Mouse (Mus musculus): Measurements from ENCODE around the gene S1pr1. TPM values are rescaled to one million over a fixed set of nuclear protein-coding genes. Genes with fewer than 3 reads are reported as not detected.

The S1pr1 gene
- polyA plus RNA-seq (2012; ENCODE audit: insufficient read depth, insufficient read length, low replicate concordance, missing spikeins): not detected in 2 replicates

GRCm38 (mm10) chr3:115714671-115715651 is at the start of gene S1pr1:
Gene S1pr1, minus strand, starts transcription at chr3:115715072.
- peaks cover 16% of the 10 kb centered on the region for H3K4me1 ChIP-seq (ENCODE audit: control insufficient read depth, insufficient read depth, low read length)
- H3K27ac ChIP-seq (ENCODE audit: insufficient read depth, low read depth, low read length): peak within 1 kb of the TSS; percentile 42
- 5% methylated on average over 51 of the region's 51 CpGs for WGBS
- H3K4me3 ChIP-seq (ENCODE audit: insufficient read depth, low read depth, low read length): peak within 1 kb of the TSS; percentile 46
- TF ChIP-seq POLR2A (IDR thresholded peaks at IDR 0.05; ENCODE audit: insufficient read depth, low read depth, low read length) (no peak), CTCF (IDR thresholded peaks at IDR 0.05; ENCODE audit: insufficient read depth, low read depth, low read length) (no peak)

- H3K4me1 ChIP-seq (ENCODE audit: control insufficient read depth, insufficient read depth, low read length): no peaks in the 10 kb centered on the region
- no peak overlapping the region for H3K4me3 ChIP-seq (ENCODE audit: insufficient read depth, low read depth, low read length)
- TF ChIP-seq CTCF (IDR thresholded peaks at IDR 0.05; ENCODE audit: insufficient read depth, low read depth, low read length): no peak
- no peak for TF ChIP-seq POLR2A (IDR thresholded peaks at IDR 0.05; ENCODE audit: insufficient read depth, low read depth, low read length)
- 66% methylated on average over 6 of the region's 6 CpGs for WGBS
- H3K27ac ChIP-seq (ENCODE audit: insufficient read depth, low read depth, low read length): no peak overlapping the region
These were observed 48.4 kb upstream of the S1pr1 start for GRCm38 (mm10) chr3:115763292-115763691.

GRCm38 (mm10) chr3:115762841-115763240 is 48.0 kb upstream of the S1pr1 start:
- WGBS: 89% methylated on average over 7 of the region's 7 CpGs

GRCm38 (mm10) chr3:115759659-115760058 is 44.8 kb upstream of the S1pr1 start:
- Histone ChIP-seq H3K4me3 (ENCODE audit: insufficient read depth, low read depth, low read length) (no peak overlapping the region), H3K27ac (ENCODE audit: insufficient read depth, low read depth, low read length) (no peak overlapping the region), H3K4me1 (ENCODE audit: control insufficient read depth, insufficient read depth, low read length) (no peaks in the 10 kb centered on the region)
- WGBS: 99% methylated on average over 4 of the region's 4 CpGs
- TF ChIP-seq CTCF (IDR thresholded peaks at IDR 0.05; ENCODE audit: insufficient read depth, low read depth, low read length) (no peak), POLR2A (IDR thresholded peaks at IDR 0.05; ENCODE audit: insufficient read depth, low read depth, low read length) (no peak)

More at GRCm38 (mm10) chr3:115762841-115763240, 48.0 kb upstream of the S1pr1 start:
- Histone ChIP-seq H3K4me3 (ENCODE audit: insufficient read depth, low read depth, low read length) (no peak overlapping the region), H3K27ac (ENCODE audit: insufficient read depth, low read depth, low read length) (no peak overlapping the region), H3K4me1 (ENCODE audit: control insufficient read depth, insufficient read depth, low read length) (no peaks in the 10 kb centered on the region)
- TF ChIP-seq CTCF (IDR thresholded peaks at IDR 0.05; ENCODE audit: insufficient read depth, low read depth, low read length) (no peak), POLR2A (IDR thresholded peaks at IDR 0.05; ENCODE audit: insufficient read depth, low read depth, low read length) (no peak)

GRCm38 (mm10) chr3:115758455-115758912 is 43.6 kb upstream of the S1pr1 start:
- 42% methylated on average over 9 of the region's 9 CpGs for WGBS
- TF ChIP-seq POLR2A (IDR thresholded peaks at IDR 0.05; ENCODE audit: insufficient read depth, low read depth, low read length) (no peak), CTCF (IDR thresholded peaks at IDR 0.05; ENCODE audit: insufficient read depth, low read depth, low read length) (no peak)
- H3K4me3 ChIP-seq (ENCODE audit: insufficient read depth, low read depth, low read length): no peak overlapping the region
- H3K27ac ChIP-seq (ENCODE audit: insufficient read depth, low read depth, low read length): no peak overlapping the region
- no peaks in the 10 kb centered on the region for H3K4me1 ChIP-seq (ENCODE audit: control insufficient read depth, insufficient read depth, low read length)

- H3K4me3 ChIP-seq (ENCODE audit: insufficient read depth, low read depth, low read length): no peak overlapping the region
- no peak for TF ChIP-seq POLR2A (IDR thresholded peaks at IDR 0.05; ENCODE audit: insufficient read depth, low read depth, low read length)
- TF ChIP-seq CTCF (IDR thresholded peaks at IDR 0.05; ENCODE audit: insufficient read depth, low read depth, low read length): no peak
- WGBS: 52% methylated on average over 8 of the region's 8 CpGs
These were observed 39.6 kb upstream of the S1pr1 start for GRCm38 (mm10) chr3:115754466-115754865.

GRCm38 (mm10) chr3:115750369-115750768 is 35.5 kb upstream of the S1pr1 start:
- 94% methylated on average over 3 of the region's 3 CpGs for WGBS
- TF ChIP-seq CTCF (IDR thresholded peaks at IDR 0.05; ENCODE audit: insufficient read depth, low read depth, low read length): no peak
- Histone ChIP-seq H3K27ac (ENCODE audit: insufficient read depth, low read depth, low read length) (no peak overlapping the region), H3K4me3 (ENCODE audit: insufficient read depth, low read depth, low read length) (no peak overlapping the region), H3K4me1 (ENCODE audit: control insufficient read depth, insufficient read depth, low read length) (no peaks in the 10 kb centered on the region)

More at GRCm38 (mm10) chr3:115754466-115754865, 39.6 kb upstream of the S1pr1 start:
- no peak overlapping the region for H3K27ac ChIP-seq (ENCODE audit: insufficient read depth, low read depth, low read length)
- no peaks in the 10 kb centered on the region for H3K4me1 ChIP-seq (ENCODE audit: control insufficient read depth, insufficient read depth, low read length)

- TF ChIP-seq CTCF (IDR thresholded peaks at IDR 0.05; ENCODE audit: insufficient read depth, low read depth, low read length) (no peak), POLR2A (IDR thresholded peaks at IDR 0.05; ENCODE audit: insufficient read depth, low read depth, low read length) (no peak)
- H3K4me3 ChIP-seq (ENCODE audit: insufficient read depth, low read depth, low read length): no peak overlapping the region
- no peaks in the 10 kb centered on the region for H3K4me1 ChIP-seq (ENCODE audit: control insufficient read depth, insufficient read depth, low read length)
- WGBS: 88% methylated on average over 5 of the region's 5 CpGs
- H3K27ac ChIP-seq (ENCODE audit: insufficient read depth, low read depth, low read length): no peak overlapping the region
These were observed 33.6 kb upstream of the S1pr1 start for GRCm38 (mm10) chr3:115748289-115748989.

All from olfactory bulb, adult 2 months (tissue).